Mouse (Mus musculus): ENCODE measurements around the gene Sprr2a2. TPM values are rescaled to one million over a fixed set of nuclear protein-coding genes. Genes with fewer than 3 reads are reported as not detected.
"Not testable (repeated sequence)": the region's sequence is repeated elsewhere in the genome, so short reads cannot be mapped to it uniquely, and the experiment has no call there.

Gene Sprr2a2
- polyA plus RNA-seq, 1 experiment, result 133 TPM

DNA sequence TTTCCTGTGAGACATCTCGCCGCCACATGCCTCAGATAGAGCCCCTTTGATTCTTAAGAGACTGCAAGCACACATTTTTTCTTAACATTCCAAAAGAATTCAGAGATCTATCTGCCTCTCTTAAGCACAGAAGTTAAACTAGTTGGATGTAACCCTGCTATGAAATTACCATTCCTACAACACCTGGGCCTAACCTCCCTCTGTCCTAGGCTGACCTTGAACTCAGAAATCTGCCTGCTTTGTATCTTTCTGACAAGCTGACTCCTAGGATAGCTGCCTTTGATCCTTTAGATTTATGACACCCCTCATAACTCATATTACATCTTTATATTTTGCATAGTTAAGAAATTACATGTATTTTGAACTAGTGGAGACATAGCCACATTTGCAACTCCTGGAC lies 47.7 kb downstream of the Sprr2a2 start:
- not testable (repeated sequence) for H3K4me3 ChIP-seq (ENCODE audit: low read depth, low read length); H3K4me1 ChIP-seq (ENCODE audit: control insufficient read depth, insufficient read depth, low read length); H3K9ac ChIP-seq (ENCODE audit: low read depth, poor library complexity, severe bottlenecking); H3K27me3 ChIP-seq (ENCODE audit: control insufficient read depth, insufficient read depth, low read length, poor library complexity, severe bottlenecking); H3K36me3 ChIP-seq (ENCODE audit: control insufficient read depth, insufficient read depth, low read length, poor library complexity, severe bottlenecking); H3K9me3 ChIP-seq (replicated peaks; ENCODE audit: control insufficient read depth, insufficient read depth, low read length, poor library complexity, severe bottlenecking); H3K27ac ChIP-seq (ENCODE audit: insufficient read depth, low read length)

DNA sequence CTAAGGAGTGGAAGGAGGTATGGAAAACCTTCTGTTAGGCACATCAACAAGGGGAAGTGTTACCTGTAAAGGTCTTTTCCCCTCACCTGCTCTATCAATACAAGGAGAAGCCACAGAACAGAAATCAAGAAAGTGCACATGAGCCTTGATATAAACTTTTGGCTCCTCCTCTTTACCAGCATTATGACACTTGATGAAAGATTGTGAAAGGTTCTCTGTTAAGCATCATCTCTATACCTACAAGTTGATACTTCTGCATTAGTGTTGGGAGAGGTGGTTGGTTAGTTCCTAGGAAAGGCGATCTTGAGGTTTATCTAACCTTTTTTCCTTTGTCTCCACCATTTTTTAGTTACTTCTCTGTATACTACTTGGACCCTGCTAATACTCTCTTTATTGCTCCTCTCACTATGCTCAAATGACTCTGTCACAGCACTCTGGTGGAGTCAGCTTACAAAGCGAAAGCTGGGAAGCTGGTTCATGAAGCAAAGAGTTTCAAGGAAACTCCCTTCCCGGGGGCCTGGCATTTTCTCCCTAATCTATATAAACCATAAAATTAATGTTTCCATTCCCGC lies 55.8 kb downstream of the Sprr2a2 start:
- H3K9me3 ChIP-seq (replicated peaks; ENCODE audit: control insufficient read depth, insufficient read depth, low read length, poor library complexity, severe bottlenecking); H3K9ac ChIP-seq (ENCODE audit: low read depth, poor library complexity, severe bottlenecking); H3K36me3 ChIP-seq (ENCODE audit: control insufficient read depth, insufficient read depth, low read length, poor library complexity, severe bottlenecking); H3K4me3 ChIP-seq (ENCODE audit: low read depth, low read length); H3K27me3 ChIP-seq (ENCODE audit: control insufficient read depth, insufficient read depth, low read length, poor library complexity, severe bottlenecking); H3K4me1 ChIP-seq (ENCODE audit: control insufficient read depth, insufficient read depth, low read length); H3K27ac ChIP-seq (ENCODE audit: insufficient read depth, low read length): not testable (repeated sequence)

DNA sequence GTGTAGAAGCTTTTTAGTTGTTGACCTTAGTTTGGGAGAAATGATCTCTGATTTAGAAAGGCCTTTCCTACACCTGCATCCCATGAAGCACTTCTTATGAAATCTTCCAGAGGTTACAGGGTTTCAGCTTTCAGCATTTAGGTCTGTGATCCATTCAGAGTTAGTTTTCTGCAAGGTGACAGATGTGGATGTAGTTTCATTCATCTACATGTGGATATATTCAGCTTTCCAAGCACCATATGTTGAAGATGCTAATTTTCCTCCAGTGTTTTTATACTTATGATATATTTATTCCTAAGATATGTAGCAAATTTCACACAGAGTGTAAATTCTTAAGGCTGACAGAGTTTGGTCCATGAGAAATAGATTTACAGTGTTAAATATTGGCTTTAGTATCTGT lies 57.8 kb downstream of the Sprr2a2 start:
- not testable (repeated sequence) for H3K9ac ChIP-seq (ENCODE audit: low read depth, poor library complexity, severe bottlenecking); H3K4me3 ChIP-seq (ENCODE audit: low read depth, low read length); H3K36me3 ChIP-seq (ENCODE audit: control insufficient read depth, insufficient read depth, low read length, poor library complexity, severe bottlenecking); H3K27me3 ChIP-seq (ENCODE audit: control insufficient read depth, insufficient read depth, low read length, poor library complexity, severe bottlenecking); H3K4me1 ChIP-seq (ENCODE audit: control insufficient read depth, insufficient read depth, low read length); H3K9me3 ChIP-seq (replicated peaks; ENCODE audit: control insufficient read depth, insufficient read depth, low read length, poor library complexity, severe bottlenecking); H3K27ac ChIP-seq (ENCODE audit: insufficient read depth, low read length)

DNA sequence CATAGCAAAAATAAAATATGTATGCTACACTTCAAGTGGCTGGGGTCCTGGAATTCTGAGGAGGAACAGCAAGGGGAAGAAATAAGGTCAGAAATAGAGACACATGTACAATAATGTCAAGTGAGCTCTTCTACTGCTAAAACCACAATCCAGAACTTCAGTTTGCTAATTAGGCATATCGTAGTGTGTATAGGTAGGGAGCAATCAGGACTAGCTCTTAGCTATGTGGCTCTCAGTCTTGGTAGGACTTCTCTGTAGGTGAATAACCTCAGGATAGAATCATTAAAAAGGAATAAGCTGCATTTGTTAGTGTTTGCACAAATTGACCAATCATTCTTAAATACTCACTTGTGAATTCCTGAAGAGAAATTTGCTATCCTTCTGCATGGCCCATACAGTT lies 58.3 kb downstream of the Sprr2a2 start:
- H3K9ac ChIP-seq (ENCODE audit: low read depth, poor library complexity, severe bottlenecking); H3K9me3 ChIP-seq (replicated peaks; ENCODE audit: control insufficient read depth, insufficient read depth, low read length, poor library complexity, severe bottlenecking): not testable (repeated sequence)

DNA sequence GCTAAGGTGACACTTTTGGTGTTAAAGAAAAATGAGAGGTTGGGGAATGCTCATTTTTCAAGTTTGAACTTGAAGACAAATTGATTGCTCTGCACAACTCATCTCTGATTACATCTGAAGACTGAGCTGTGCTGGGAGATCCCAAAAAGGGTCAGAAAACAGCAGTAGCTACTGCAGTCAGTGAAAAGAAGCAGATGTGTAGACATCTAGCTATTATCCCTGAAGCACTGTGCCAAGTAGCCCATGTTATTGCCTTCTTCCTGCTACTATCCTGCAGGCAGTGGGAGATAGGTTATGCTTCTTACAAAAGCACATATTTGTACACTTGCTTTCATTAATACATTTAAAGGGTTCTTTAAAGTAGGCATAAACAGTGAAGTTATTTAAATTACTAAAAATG lies 63.9 kb downstream of the Sprr2a2 start:
- H3K4me3 ChIP-seq (ENCODE audit: low read depth, low read length); H3K9ac ChIP-seq (ENCODE audit: low read depth, poor library complexity, severe bottlenecking); H3K27me3 ChIP-seq (ENCODE audit: control insufficient read depth, insufficient read depth, low read length, poor library complexity, severe bottlenecking); H3K27ac ChIP-seq (ENCODE audit: insufficient read depth, low read length); H3K4me1 ChIP-seq (ENCODE audit: control insufficient read depth, insufficient read depth, low read length); H3K9me3 ChIP-seq (replicated peaks; ENCODE audit: control insufficient read depth, insufficient read depth, low read length, poor library complexity, severe bottlenecking); H3K36me3 ChIP-seq (ENCODE audit: control insufficient read depth, insufficient read depth, low read length, poor library complexity, severe bottlenecking): not testable (repeated sequence)

More for the DNA sequence above, 58.3 kb downstream of the Sprr2a2 start:
- H3K36me3 ChIP-seq (ENCODE audit: control insufficient read depth, insufficient read depth, low read length, poor library complexity, severe bottlenecking); H3K27ac ChIP-seq (ENCODE audit: insufficient read depth, low read length); H3K27me3 ChIP-seq (ENCODE audit: control insufficient read depth, insufficient read depth, low read length, poor library complexity, severe bottlenecking); H3K4me3 ChIP-seq (ENCODE audit: low read depth, low read length); H3K4me1 ChIP-seq (ENCODE audit: control insufficient read depth, insufficient read depth, low read length): not testable (repeated sequence)

DNA sequence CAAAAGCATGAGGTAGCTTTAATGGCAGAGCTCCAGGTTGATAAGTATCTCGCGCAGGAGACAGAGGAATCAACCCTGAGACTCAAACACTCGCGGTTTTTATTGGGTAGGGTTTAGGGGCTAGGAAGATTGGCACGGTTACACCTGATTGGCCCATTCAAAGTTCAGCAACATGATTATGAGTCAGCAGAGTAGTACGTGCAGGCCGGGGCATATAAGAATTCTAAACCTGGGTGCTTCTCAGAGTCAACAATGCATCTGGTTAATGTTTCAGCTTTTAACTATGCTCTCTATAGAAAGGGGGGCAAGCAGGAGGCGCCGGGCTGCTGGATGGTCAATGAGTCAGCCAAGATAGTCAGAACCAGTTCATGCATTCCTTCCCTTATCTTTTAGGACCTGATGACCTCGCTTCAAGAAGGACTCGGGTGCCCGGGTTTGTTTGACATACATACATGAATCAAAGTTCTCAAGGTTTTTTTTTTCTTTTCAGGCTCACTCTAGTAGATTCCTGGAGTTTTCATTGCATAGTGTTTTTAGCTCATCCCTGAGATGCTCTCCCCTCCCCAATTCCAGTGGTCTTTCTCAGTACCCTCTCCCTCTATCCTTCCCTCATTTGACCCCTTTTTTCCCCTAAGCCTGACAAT lies 65.4 kb downstream of the Sprr2a2 start:
- H3K4me3 ChIP-seq (ENCODE audit: low read depth, low read length); H3K9me3 ChIP-seq (replicated peaks; ENCODE audit: control insufficient read depth, insufficient read depth, low read length, poor library complexity, severe bottlenecking); H3K4me1 ChIP-seq (ENCODE audit: control insufficient read depth, insufficient read depth, low read length); H3K9ac ChIP-seq (ENCODE audit: low read depth, poor library complexity, severe bottlenecking); H3K27ac ChIP-seq (ENCODE audit: insufficient read depth, low read length); H3K36me3 ChIP-seq (ENCODE audit: control insufficient read depth, insufficient read depth, low read length, poor library complexity, severe bottlenecking); H3K27me3 ChIP-seq (ENCODE audit: control insufficient read depth, insufficient read depth, low read length, poor library complexity, severe bottlenecking): not testable (repeated sequence)

DNA sequence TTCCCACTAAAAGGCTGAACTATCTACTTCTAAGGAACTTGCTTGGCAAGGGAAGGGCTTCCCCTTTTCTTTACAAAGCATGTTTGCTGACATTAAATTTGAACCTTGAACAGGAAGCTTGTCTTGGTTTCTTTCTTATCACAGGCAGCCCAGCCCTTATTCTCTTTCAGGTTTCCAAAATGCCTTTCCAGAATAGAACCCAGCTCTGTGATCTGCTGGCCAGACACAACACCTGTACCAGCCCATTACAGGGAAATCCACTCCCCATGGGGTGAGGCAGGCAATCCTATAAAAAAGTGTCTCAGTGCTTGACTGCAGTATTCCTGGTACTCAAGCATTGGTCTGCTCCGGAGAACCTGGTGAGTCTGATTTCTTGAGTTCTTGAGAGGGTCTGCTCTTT lies 69.4 kb downstream of the Sprr2a2 start, which contains the start of gene Sprr2a3:
Gene Sprr2a3, plus strand, starts transcription at position 317 of the 400 bp plus-strand sequence.
- H3K4me1 ChIP-seq (ENCODE audit: control insufficient read depth, insufficient read depth, low read length); H3K27me3 ChIP-seq (ENCODE audit: control insufficient read depth, insufficient read depth, low read length, poor library complexity, severe bottlenecking); H3K9me3 ChIP-seq (replicated peaks; ENCODE audit: control insufficient read depth, insufficient read depth, low read length, poor library complexity, severe bottlenecking); H3K4me3 ChIP-seq (ENCODE audit: low read depth, low read length); H3K27ac ChIP-seq (ENCODE audit: insufficient read depth, low read length); H3K36me3 ChIP-seq (ENCODE audit: control insufficient read depth, insufficient read depth, low read length, poor library complexity, severe bottlenecking); H3K9ac ChIP-seq (ENCODE audit: low read depth, poor library complexity, severe bottlenecking): not testable (repeated sequence)

DNA sequence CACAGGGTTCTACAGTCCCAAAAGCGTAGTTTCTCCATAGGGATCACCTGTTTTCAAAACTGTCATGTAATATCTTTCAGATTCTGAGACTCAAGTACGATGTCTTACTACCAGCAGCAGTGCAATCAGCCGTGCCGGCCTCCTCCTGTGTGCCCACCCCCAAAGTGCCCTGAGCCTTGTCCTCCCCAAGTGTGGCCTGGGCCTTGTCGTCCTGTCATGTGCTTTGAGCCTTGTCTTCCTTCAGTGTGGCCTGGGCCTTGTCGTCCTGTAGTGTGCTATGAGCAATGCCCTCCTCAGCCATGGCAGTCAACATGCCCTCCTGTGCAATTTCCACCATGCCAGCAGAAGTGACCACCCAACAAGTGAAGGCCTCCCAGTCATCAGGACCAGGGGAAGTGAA lies 72.8 kb downstream of the Sprr2a2 start:
- not testable (repeated sequence) for H3K36me3 ChIP-seq (ENCODE audit: control insufficient read depth, insufficient read depth, low read length, poor library complexity, severe bottlenecking); H3K4me3 ChIP-seq (ENCODE audit: low read depth, low read length); H3K9ac ChIP-seq (ENCODE audit: low read depth, poor library complexity, severe bottlenecking); H3K4me1 ChIP-seq (ENCODE audit: control insufficient read depth, insufficient read depth, low read length); H3K27ac ChIP-seq (ENCODE audit: insufficient read depth, low read length); H3K9me3 ChIP-seq (replicated peaks; ENCODE audit: control insufficient read depth, insufficient read depth, low read length, poor library complexity, severe bottlenecking); H3K27me3 ChIP-seq (ENCODE audit: control insufficient read depth, insufficient read depth, low read length, poor library complexity, severe bottlenecking)
